Mouse (Mus musculus) effector memory CD4-positive, alpha-beta T cell, adult 7 months (primary cell): ENCODE data around the gene Klk1b11. TPM values are rescaled to one million over a fixed set of nuclear protein-coding genes. Genes with fewer than 3 reads are reported as not detected.

ENCODE experiments used
- polyA plus RNA-seq: library from polyadenylated mRNA; unstranded; fragments of 100-300 nt; shearing (Covaris generic); gene quantifications from one replicate; pipeline ENCODE4 v1.2.1, GENCODE M21; 2017

Klk1b11 gene
- polyA plus RNA-seq: not detected

GRCm38 (mm10) chr7:43995577-43995976 is at the start of gene Klk1b11:
Gene Klk1b11, plus strand, starts transcription at chr7:43995877.

DNA sequence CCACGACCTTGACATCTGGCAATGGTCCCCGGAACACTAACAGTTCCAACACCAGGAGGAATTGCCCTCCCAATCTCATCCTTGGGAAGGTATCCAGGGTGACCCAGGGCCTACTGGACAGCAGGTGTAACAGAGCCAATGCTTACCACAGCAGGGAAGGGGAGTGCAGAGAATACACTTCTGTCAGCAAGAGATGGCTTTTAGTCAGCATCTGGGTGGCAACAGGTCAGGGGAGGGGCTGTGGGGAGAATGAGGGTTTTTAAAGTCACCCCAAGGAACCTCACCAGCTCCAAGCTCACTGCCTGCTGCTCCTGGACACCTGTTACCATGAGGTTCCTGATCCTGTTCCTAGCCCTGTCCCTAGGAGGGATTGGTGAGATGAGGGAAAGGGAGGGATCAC is 45.3 kb upstream of the Klk1b11 start, which contains the start of gene Klk1b8:
Klk1b8 (plus strand) TSS at position 301 of the 400 bp plus-strand sequence.

GRCm38 (mm10) chr7:43966451-43966850 is 29.2 kb upstream of the Klk1b11 start, which contains the start of gene Klk1b1:
Gene Klk1b1, plus strand, starts transcription at chr7:43966751.

DNA sequence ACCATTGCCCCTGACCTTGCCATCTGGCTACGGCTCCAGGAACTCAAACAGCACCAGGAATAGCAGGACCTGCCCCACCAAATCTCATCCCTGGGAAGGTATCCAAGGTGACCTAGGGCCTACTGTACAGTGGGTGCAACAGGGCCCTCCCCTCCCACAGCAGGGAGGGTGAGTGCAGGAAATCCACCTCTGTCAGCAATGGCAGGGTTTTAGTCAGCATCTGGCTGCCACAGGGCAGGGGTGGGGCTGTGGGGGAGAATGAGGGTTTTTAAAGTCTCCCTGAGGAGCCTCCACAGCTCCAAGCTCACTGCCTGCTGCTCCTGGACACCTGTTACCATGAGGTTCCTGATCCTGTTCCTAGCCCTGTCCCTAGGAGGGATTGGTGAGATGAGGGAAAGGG is 19.9 kb upstream of the Klk1b11 start, which contains the start of gene Klk1b9:
Klk1b9 (plus strand) TSS at position 301 of the 400 bp plus-strand sequence.

DNA sequence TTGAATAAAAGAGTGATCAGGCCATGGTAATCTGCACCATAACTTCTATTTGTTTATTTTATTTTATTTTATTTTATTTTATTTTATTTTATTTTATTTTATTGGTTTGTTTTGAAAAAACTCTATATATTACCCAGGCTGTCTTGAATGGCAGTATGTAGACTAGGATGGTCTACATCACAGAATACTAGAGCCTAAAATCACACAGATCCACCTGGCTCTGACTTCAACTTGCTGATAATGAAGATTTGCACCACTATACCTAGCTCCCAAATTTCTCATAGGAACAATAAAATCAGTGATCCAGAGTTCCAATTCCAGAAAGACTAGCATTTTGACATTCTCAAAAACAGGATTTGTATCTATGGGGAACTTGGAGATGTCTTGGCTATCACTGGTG is 16.2 kb downstream of the Klk1b11 start, which contains the start of gene Klk1b26:
Klk1b26 (plus strand) TSS at position 301 of the 400 bp plus-strand sequence.

Other genes starting within 250 kb of the Klk1b11 start
- gene Klk12, start 227.0 kb upstream of the Klk1b11 start, polyA plus RNA-seq: not detected
- gene Klk11, start 221.3 kb upstream of the Klk1b11 start, polyA plus RNA-seq: 0.30 TPM
- gene Klk10, start 214.8 kb upstream of the Klk1b11 start, polyA plus RNA-seq: 0.56 TPM
- 0.60 TPM for gene Klk9, start 204.0 kb upstream of the Klk1b11 start, polyA plus RNA-seq
- gene Klk8, start 198.3 kb upstream of the Klk1b11 start, polyA plus RNA-seq: 41.3 TPM
- gene Klk7, start 184.6 kb upstream of the Klk1b11 start, polyA plus RNA-seq: not detected
- gene Klk6, start 171.4 kb upstream of the Klk1b11 start, polyA plus RNA-seq: not detected
- gene Klk5, start 153.9 kb upstream of the Klk1b11 start, polyA plus RNA-seq: not detected
- not detected for gene Klk4, start 114.7 kb upstream of the Klk1b11 start, polyA plus RNA-seq
- gene Klk15, start 62.1 kb upstream of the Klk1b11 start, polyA plus RNA-seq: not detected
- 0.90 TPM for gene Klk1b8, start 45.2 kb upstream of the Klk1b11 start, polyA plus RNA-seq
- not detected for gene Klk1b1, start 29.1 kb upstream of the Klk1b11 start, polyA plus RNA-seq
- gene Klk1b9, start 19.8 kb upstream of the Klk1b11 start, polyA plus RNA-seq: not detected
- gene Klk1b26, start 16.3 kb downstream of the Klk1b11 start, polyA plus RNA-seq: not detected
- gene Klk1b27, start 56.4 kb downstream of the Klk1b11 start, polyA plus RNA-seq: not detected
- not detected for gene Klk1b21, start 106.5 kb downstream of the Klk1b11 start, polyA plus RNA-seq
- gene Klk1b22, start 116.8 kb downstream of the Klk1b11 start, polyA plus RNA-seq: not detected
- not detected for gene Klk1b16, start 140.9 kb downstream of the Klk1b11 start, polyA plus RNA-seq
- not detected for gene Klk1b24, start 192.4 kb downstream of the Klk1b11 start, polyA plus RNA-seq
- gene Klk1b3, start 202.3 kb downstream of the Klk1b11 start, polyA plus RNA-seq: not detected
- not detected for gene Klk1b4, start 211.6 kb downstream of the Klk1b11 start, polyA plus RNA-seq
- not detected for gene Klk1b5, start 220.1 kb downstream of the Klk1b11 start, polyA plus RNA-seq
- not detected for gene Klk1, start 229.5 kb downstream of the Klk1b11 start, polyA plus RNA-seq
- not detected for gene Gm36864, start 240.3 kb downstream of the Klk1b11 start, polyA plus RNA-seq